25 mouse cellular contexts compared by ENCODE assay signal in the genomic region with DNA sequence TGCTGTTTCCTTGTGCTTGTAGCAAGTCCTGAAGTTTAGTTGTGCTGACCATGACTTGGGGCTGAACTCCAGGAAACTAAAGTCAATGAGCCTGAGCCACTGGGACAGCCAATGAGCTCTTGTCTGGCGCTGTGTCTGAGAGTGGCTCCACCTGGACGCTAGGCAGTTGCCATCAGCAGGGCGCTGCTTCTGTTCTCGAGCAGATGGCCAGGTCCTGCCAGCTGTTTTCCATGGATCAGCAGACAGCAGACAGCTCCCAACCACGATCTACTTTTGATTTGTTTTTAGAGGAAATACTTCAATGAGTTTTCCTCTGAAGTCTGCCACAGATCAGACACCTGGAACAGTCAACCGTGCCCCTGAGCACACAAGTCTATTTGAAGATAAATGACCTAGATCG. TPM values are rescaled to one million over a fixed set of nuclear protein-coding genes. Genes with fewer than 3 reads are reported as not detected.
DNase-seq lines count a peak whose midpoint lies in the region; ATAC-seq and TF ChIP-seq lines count a peak whose summit lies in the region.
"Had no signal": no experiment of that assay in that cellular context is flagged by ENCODE, and none has a peak within 500 bp of the region (broad histone marks: within the 10 kb centered on the region; RNA-seq: fewer than 3 reads in every experiment).

No protein-coding gene starts in this region.

- no peaks in the 10 kb centered on the region for H3K36me3 ChIP-seq in kidney, adult 2 months (ENCODE audit: control insufficient read depth, insufficient read depth, low read length)
- H3K36me3 ChIP-seq in lung, embryonic 15.5 days = peaks cover 16% of the 10 kb centered on the region
- 0 out of 2 replicates have a peak, but pooled peaks cover 3% of the 10 kb centered on the region for H3K36me3 ChIP-seq in intestine, embryonic 15.5 days

- H3K4me3 ChIP-seq in kidney, adult 2 months (ENCODE audit: insufficient read depth, low read depth, low read length) = no peak overlapping the region
- no peak overlapping the region for H3K4me3 ChIP-seq in lung, embryonic 15.5 days
- no peak overlapping the region for H3K4me3 ChIP-seq in intestine, embryonic 15.5 days (replicated peaks)
- H3K4me3 ChIP-seq: embryonic facial prominence, embryonic 13.5 days; hindbrain, embryonic 12.5 days; layer of hippocampus, adult 2 months; megakaryocyte, embryonic 14.5 days; stomach, embryonic 15.5 days had no signal

- H3K27ac ChIP-seq in kidney, adult 2 months (ENCODE audit: insufficient read depth, low read depth, low read length) = no peak overlapping the region
- no peak overlapping the region for H3K27ac ChIP-seq in lung, embryonic 15.5 days
- 0 out of 2 replicates have a peak overlapping the region, but pooled peaks have one; percentile 32 for H3K27ac ChIP-seq in intestine, embryonic 15.5 days
- H3K27ac ChIP-seq: embryonic facial prominence, embryonic 13.5 days; hindbrain, embryonic 12.5 days; layer of hippocampus, adult 2 months; liver, embryonic 14.5 days; stomach, embryonic 15.5 days had no signal

- peak; percentile 15 for DNase-seq in kidney, adult 2 months
- DNase-seq in kidney, adult 8-10 months = no peak
- no peak for DNase-seq in lung, adult 18-20 months
- peak; percentile 49 for DNase-seq in lung, postnatal 36 days
- no peak for DNase-seq in heart, postnatal 10 days
- DNase-seq: adrenal gland, postnatal 10 days; cerebellum, adult 11 months; cerebellum, postnatal 14 days; heart, postnatal 14 days; layer of hippocampus, postnatal 36 days; midbrain, embryonic 14.5 days; thymus, adult 2 months had no signal

- no peaks in the 10 kb centered on the region for H3K9me3 ChIP-seq in lung, embryonic 15.5 days
- no peaks in the 10 kb centered on the region for H3K9me3 ChIP-seq in intestine, embryonic 15.5 days
- H3K9me3 ChIP-seq: embryonic facial prominence, embryonic 13.5 days; G1E; hindbrain, embryonic 12.5 days; megakaryocyte, embryonic 14.5 days; stomach, embryonic 15.5 days had no signal

- H3K4me2 ChIP-seq in lung, embryonic 15.5 days = no peak overlapping the region
- no peak overlapping the region for H3K4me2 ChIP-seq in intestine, embryonic 15.5 days (replicated peaks)
- H3K4me2 ChIP-seq: embryonic facial prominence, embryonic 13.5 days; heart, embryonic 11.5 days; hindbrain, embryonic 12.5 days; stomach, embryonic 15.5 days had no signal

- no peaks in the 10 kb centered on the region for H3K4me1 ChIP-seq in kidney, adult 2 months (ENCODE audit: control insufficient read depth, insufficient read depth, low read length)
- peaks cover 11% of the 10 kb centered on the region; the same call in 1 of the 2 replicates for H3K4me1 ChIP-seq in lung, embryonic 15.5 days
- H3K4me1 ChIP-seq in intestine, embryonic 15.5 days (replicated peaks) = peaks cover 2% of the 10 kb centered on the region; the same call in 1 of the 2 replicates
- H3K4me1 ChIP-seq: embryonic facial prominence, embryonic 13.5 days; stomach, embryonic 15.5 days had no signal

- peak; percentile 58; the same call in 1 of the 2 replicates for ATAC-seq in lung, embryonic 15.5 days (ENCODE audit: borderline replicate concordance, extremely low read depth, low FRiP score, low TSS enrichment)
- ATAC-seq in intestine, embryonic 15.5 days = peak; percentile 55; the same call in 1 of the 2 replicates
- ATAC-seq: activated CD4-positive, CD25-positive, alpha-beta regulatory T cell, adult 4 months; CD4-positive, CD25-positive, alpha-beta regulatory T cell, adult 4 months; forebrain, embryonic 16.5 days had no signal

- WGBS in kidney, adult 2 months = 44% methylated on average over 7 of the region's 7 CpGs
- 38% methylated on average over 7 of the region's 7 CpGs for WGBS in lung, embryonic 15.5 days
- WGBS in intestine, embryonic 15.5 days = 47% methylated on average over 7 of the region's 7 CpGs

- intact Hi-C loops in heart, postnatal 10 days (cut with DNase I) = no loop called here

- no peak for TF ChIP-seq CTCF in kidney, adult 2 months (conservative IDR thresholded peaks at IDR 0.05; ENCODE audit: insufficient read depth, insufficient read length, low read depth, low read length)

- H3K27me3 ChIP-seq in kidney, adult 2 months (replicated peaks; ENCODE audit: control insufficient read depth, insufficient read depth, low read length) = no peaks in the 10 kb centered on the region
- H3K27me3 ChIP-seq in lung, embryonic 15.5 days = no peaks in the 10 kb centered on the region
- H3K27me3 ChIP-seq in intestine, embryonic 15.5 days (replicated peaks) = no peaks in the 10 kb centered on the region
- H3K27me3 ChIP-seq: embryonic facial prominence, embryonic 13.5 days; hindbrain, embryonic 12.5 days; megakaryocyte, embryonic 14.5 days; stomach, embryonic 15.5 days had no signal

- no peak overlapping the region for H3K9ac ChIP-seq in lung, embryonic 15.5 days
- no peak overlapping the region for H3K9ac ChIP-seq in intestine, embryonic 15.5 days
- H3K9ac ChIP-seq: embryonic facial prominence, embryonic 13.5 days; hindbrain, embryonic 12.5 days; liver, embryonic 14.5 days; stomach, embryonic 15.5 days had no signal

- TF ChIP-seq POLR2A in kidney, adult 2 months (IDR thresholded peaks at IDR 0.05; ENCODE audit: low read depth, low read length) = no peak

RNA-seq across cellular contexts. Expression of a gene that starts 14.4 kb away (rescaled TPM):
- polyA plus RNA-seq in kidney, adult 2 months (2012; rRNA removed) = 32.9 and 41.5 TPM in 2 replicates
- polyA plus RNA-seq in lung, embryonic 15.5 days (2015; fragmentation: Nextera tagmentation; extraction: Ambion mirVana) = 104 and 110 TPM in 2 replicates
- 135 and 139 TPM in 2 replicates for polyA plus RNA-seq in intestine, embryonic 15.5 days (2015; fragmentation: Nextera tagmentation; extraction: Ambion mirVana)
- total RNA-seq in heart, postnatal 10 days (2021) = 10 to 100 TPM; 87.8 to 98.0 TPM

RNA-seq across cellular contexts. Expression of a gene that starts 48.6 kb away (rescaled TPM):
- polyA plus RNA-seq in kidney, adult 2 months (2012; rRNA removed) = 1.7 and 2.3 TPM in 2 replicates
- polyA plus RNA-seq in lung, embryonic 15.5 days (2015; fragmentation: Nextera tagmentation; extraction: Ambion mirVana) = 6.3 and 7.3 TPM in 2 replicates
- 23.2 and 23.7 TPM in 2 replicates for polyA plus RNA-seq in intestine, embryonic 15.5 days (2015; fragmentation: Nextera tagmentation; extraction: Ambion mirVana)
- total RNA-seq in heart, postnatal 10 days (2021) = 1 to 10 TPM; 4.0 to 5.2 TPM

Comparison
In these comparisons a context has a peak if more than half of its experiments do, and no peak if none do; other contexts are left out.
1. DNase-seq: peak in kidney, adult 2 months (single experiment) and lung, postnatal 36 days (single experiment); none in kidney, adult 8-10 months (0 of 2), lung, adult 18-20 months (0 of 2) and heart, postnatal 10 days (0 of 2).